Mouse (Mus musculus) forelimb bud, embryonic 11.5 days (tissue): ENCODE data around the gene Ddx50.

ENCODE experiments used
- DNase-seq: peaks from one replicate; pipeline ENCODE4 v3.0.0-alpha.2; 2012; ENCODE audit warnings: low read depth, low spot score

Ddx50 gene

GRCm38 (mm10) chr10:62650881-62651810 is at the start of gene Ddx50:
Gene Ddx50, minus strand, starts transcription at chr10:62651218.
- peak; percentile 99 for DNase-seq

GRCm38 (mm10) chr10:62692771-62693170 is 41.8 kb upstream of the Ddx50 start:
- no peak for DNase-seq

GRCm38 (mm10) chr10:62692244-62692643 is 41.2 kb upstream of the Ddx50 start:
- DNase-seq, result no peak

GRCm38 (mm10) chr10:62687032-62687674 is 36.1 kb upstream of the Ddx50 start:
- DNase-seq, result peak; percentile 43

- no peak for DNase-seq
Observed at GRCm38 (mm10) chr10:62683043-62683442, 32.0 kb upstream of the Ddx50 start.

- peak; percentile 14 for DNase-seq
Observed at GRCm38 (mm10) chr10:62679833-62680232, 28.8 kb upstream of the Ddx50 start.

- no peak for DNase-seq
Observed at GRCm38 (mm10) chr10:62677329-62677728, 26.3 kb upstream of the Ddx50 start.

- DNase-seq, result no peak
Observed at GRCm38 (mm10) chr10:62676196-62676595, 25.2 kb upstream of the Ddx50 start.

GRCm38 (mm10) chr10:62672359-62672758 is 21.3 kb upstream of the Ddx50 start:
- no peak for DNase-seq

GRCm38 (mm10) chr10:62669245-62669644 is 18.2 kb upstream of the Ddx50 start:
- DNase-seq, result no peak

GRCm38 (mm10) chr10:62668463-62668862 is 17.4 kb upstream of the Ddx50 start:
- DNase-seq, result no peak

GRCm38 (mm10) chr10:62668043-62668442 is 17.0 kb upstream of the Ddx50 start:
- no peak for DNase-seq

- DNase-seq, result no peak
Observed at GRCm38 (mm10) chr10:62664963-62665590, 14.1 kb upstream of the Ddx50 start.

GRCm38 (mm10) chr10:62664171-62664570 is 13.2 kb upstream of the Ddx50 start:
- DNase-seq, result no peak

GRCm38 (mm10) chr10:62656711-62657110 is 5.7 kb upstream of the Ddx50 start:
- DNase-seq, result no peak

- DNase-seq, result no peak
Observed at GRCm38 (mm10) chr10:62651961-62652360, 943 bp upstream of the Ddx50 start.

GRCm38 (mm10) chr10:62650358-62650782 is 648 bp downstream of the Ddx50 start:
- peak; percentile 23 for DNase-seq

- no peak for DNase-seq
Observed at GRCm38 (mm10) chr10:62604161-62604560, 46.9 kb downstream of the Ddx50 start.

GRCm38 (mm10) chr10:62603233-62604030 is 47.6 kb downstream of the Ddx50 start:
- DNase-seq, result no peak

- DNase-seq, result peak; percentile 89
Observed at GRCm38 (mm10) chr10:62602177-62603040, 48.6 kb downstream of the Ddx50 start, which contains the start of gene Ddx21. Gene Ddx21, minus strand, starts transcription at chr10:62602281.
